Mouse (Mus musculus) layer of hippocampus, postnatal 36 days (tissue): Measurements from ENCODE around the gene Actbl2. TPM values are rescaled to one million over a fixed set of nuclear protein-coding genes. Genes with fewer than 3 reads are reported as not detected.

ENCODE experiments used
- DNase-seq, 2 experiments: peaks; one replicate each; pipeline ENCODE4 v3.0.0; 2022
- total RNA-seq, 2 experiments: library from RNA; stranded (reverse); gene quantifications; 2 replicates each; pipeline ENCODE4 v1.2.3; 2021

Actbl2 gene
- not detected for total RNA-seq

GRCm38 (mm10) chr13:111254713-111255112 is at the start of gene Actbl2:
Actbl2 (plus strand) TSS chr13:111255013.
- no peak for DNase-seq

- peak in 1 of 2 experiments; percentile 9 for DNase-seq
These were observed 44.0 kb upstream of the Actbl2 start for GRCm38 (mm10) chr13:111210649-111211378.

- DNase-seq: no peak
These were observed 26.0 kb upstream of the Actbl2 start for GRCm38 (mm10) chr13:111228768-111229167.

GRCm38 (mm10) chr13:111229541-111229940 is 25.3 kb upstream of the Actbl2 start:
- no peak for DNase-seq

- DNase-seq: no peak
These were observed 22.4 kb upstream of the Actbl2 start for GRCm38 (mm10) chr13:111232416-111232815.

GRCm38 (mm10) chr13:111233356-111233755 is 21.5 kb upstream of the Actbl2 start:
- no peak for DNase-seq

GRCm38 (mm10) chr13:111234573-111234972 is 20.2 kb upstream of the Actbl2 start:
- DNase-seq: no peak

- DNase-seq: peak; percentile 40 to 48
These were observed 19.1 kb upstream of the Actbl2 start for GRCm38 (mm10) chr13:111235719-111236166.

GRCm38 (mm10) chr13:111236461-111236864 is 18.4 kb upstream of the Actbl2 start:
- DNase-seq: no peak

- DNase-seq: no peak
These were observed 17.5 kb upstream of the Actbl2 start for GRCm38 (mm10) chr13:111237296-111237695.

GRCm38 (mm10) chr13:111237865-111238465 is 16.8 kb upstream of the Actbl2 start:
- no peak for DNase-seq

- no peak for DNase-seq
These were observed 3.7 kb upstream of the Actbl2 start for GRCm38 (mm10) chr13:111251106-111251505.

- DNase-seq: no peak
These were observed 3.0 kb upstream of the Actbl2 start for GRCm38 (mm10) chr13:111251795-111252194.

GRCm38 (mm10) chr13:111258016-111258415 is 3.2 kb downstream of the Actbl2 start:
- no peak for DNase-seq

- DNase-seq: no peak
These were observed 3.7 kb downstream of the Actbl2 start for GRCm38 (mm10) chr13:111258424-111259092.

- DNase-seq: no peak
These were observed 4.3 kb downstream of the Actbl2 start for GRCm38 (mm10) chr13:111259093-111259491.

- no peak for DNase-seq
These were observed 4.9 kb downstream of the Actbl2 start for GRCm38 (mm10) chr13:111259711-111260110.

- no peak for DNase-seq
These were observed 8.4 kb downstream of the Actbl2 start for GRCm38 (mm10) chr13:111263186-111263585.

- DNase-seq: no peak
These were observed 8.9 kb downstream of the Actbl2 start for GRCm38 (mm10) chr13:111263758-111264157.

- no peak for DNase-seq
These were observed 10.6 kb downstream of the Actbl2 start for GRCm38 (mm10) chr13:111265231-111266000.

- no peak for DNase-seq
These were observed 12.0 kb downstream of the Actbl2 start for GRCm38 (mm10) chr13:111266855-111267254.

- DNase-seq: no peak
These were observed 14.2 kb downstream of the Actbl2 start for GRCm38 (mm10) chr13:111268992-111269391.
